In the genomic region with DNA sequence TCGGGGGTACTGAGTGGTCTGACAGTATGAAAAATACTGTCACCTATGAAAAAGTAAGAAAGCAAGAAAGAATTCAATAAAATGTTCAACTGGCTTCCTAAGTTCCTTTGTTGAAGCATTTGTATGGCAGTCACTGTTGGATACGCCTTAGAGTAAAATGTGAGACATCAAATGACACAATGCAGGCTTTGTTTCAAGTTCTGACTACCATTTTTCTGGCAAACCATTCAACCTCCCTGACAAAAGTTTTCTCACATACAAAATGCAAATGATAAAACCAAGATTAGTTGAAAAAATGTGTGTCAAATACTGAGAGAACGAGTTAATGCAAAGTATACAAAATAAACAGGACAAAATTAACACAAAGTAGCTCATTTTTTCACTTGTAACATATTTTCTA, we compare ENCODE assay signal across 34 mouse cellular contexts. TPM values are rescaled to one million over a fixed set of nuclear protein-coding genes. Genes with fewer than 3 reads are reported as not detected.
DNase-seq lines count a peak whose midpoint lies in the region; ATAC-seq lines count a peak whose summit lies in the region.
"Had no signal": no experiment of that assay in that cellular context is flagged by ENCODE, and none has a peak within 500 bp of the region (broad histone marks: within the 10 kb centered on the region; RNA-seq: fewer than 3 reads in every experiment).

No protein-coding gene starts in this region.

- DNase-seq in hindbrain, embryonic 11.5 days (ENCODE audit: low spot score), result no peak
- DNase-seq in 3T3-L1 (ENCODE audit: low read depth, low spot score), result peak; percentile 31
- DNase-seq in brain, adult 2 months (ENCODE audit: low read depth, low spot score), result peak; percentile 58
- no peak for DNase-seq in kidney, adult 8-10 months
- no peak for DNase-seq in frontal cortex, adult 2 months (ENCODE audit: extremely low spot score in 1 of 2, low spot score in 1 of 2)
- DNase-seq: adrenal gland, postnatal 10 days; B cell, adult 2 months; cerebellum, adult 18-20 months; cerebellum, postnatal 10 days; gastrocnemius, postnatal 36 days; heart, adult 2 months; heart, postnatal 14 days; kidney, adult 11 months; kidney, postnatal 36 days; layer of hippocampus, postnatal 36 days; left cerebral cortex, postnatal 4 days; liver, postnatal 0 days; lung, postnatal 4 days; right cerebral cortex, adult 18-20 months; spleen, adult 18-20 months; thymus, adult 18-20 months; thymus, postnatal 25 days had no signal

- H3K9ac ChIP-seq in forebrain, embryonic 15.5 days (replicated peaks), result no peak overlapping the region
- no peak overlapping the region for H3K9ac ChIP-seq in forebrain, embryonic 16.5 days (replicated peaks; ENCODE audit: low read depth, low read length)
- H3K9ac ChIP-seq in hindbrain, embryonic 12.5 days, result no peak overlapping the region
- H3K9ac ChIP-seq in hindbrain, embryonic 11.5 days (ENCODE audit: low read depth, low read length), result no peak overlapping the region
- H3K9ac ChIP-seq: embryonic facial prominence, embryonic 15.5 days; heart, embryonic 13.5 days; hindbrain, embryonic 13.5 days; kidney, embryonic 15.5 days; liver, embryonic 12.5 days; liver, postnatal 0 days; midbrain, embryonic 15.5 days had no signal

- no peak overlapping the region for H3K4me3 ChIP-seq in forebrain, embryonic 15.5 days
- no peak overlapping the region for H3K4me3 ChIP-seq in forebrain, embryonic 16.5 days (replicated peaks; ENCODE audit: low read length)
- H3K4me3 ChIP-seq in hindbrain, embryonic 12.5 days, result no peak overlapping the region
- H3K4me3 ChIP-seq in hindbrain, embryonic 11.5 days (ENCODE audit: low read depth, low read length), result no peak overlapping the region
- H3K4me3 ChIP-seq: embryonic facial prominence, embryonic 10.5 days; embryonic facial prominence, embryonic 15.5 days; heart, adult 2 months; heart, embryonic 13.5 days; hindbrain, embryonic 13.5 days; kidney, embryonic 15.5 days; liver, embryonic 12.5 days; megakaryocyte, embryonic 14.5 days; midbrain, embryonic 15.5 days had no signal

- H3K27me3 ChIP-seq in forebrain, embryonic 15.5 days, result no peaks in the 10 kb centered on the region
- H3K27me3 ChIP-seq in forebrain, embryonic 16.5 days (replicated peaks; ENCODE audit: control insufficient read depth, insufficient read depth, low read length), result no peaks in the 10 kb centered on the region
- H3K27me3 ChIP-seq in hindbrain, embryonic 12.5 days, result no peaks in the 10 kb centered on the region
- no peaks in the 10 kb centered on the region for H3K27me3 ChIP-seq in hindbrain, embryonic 11.5 days (ENCODE audit: control insufficient read depth, insufficient read depth, low read length)
- H3K27me3 ChIP-seq: embryonic facial prominence, embryonic 15.5 days; heart, embryonic 13.5 days; hindbrain, embryonic 13.5 days; kidney, embryonic 15.5 days; liver, embryonic 12.5 days; megakaryocyte, embryonic 14.5 days; midbrain, embryonic 15.5 days had no signal

- H3K27ac ChIP-seq in forebrain, embryonic 15.5 days (replicated peaks), result peak overlapping the region; percentile 37; the same call in 1 of the 2 replicates
- no peak overlapping the region for H3K27ac ChIP-seq in forebrain, embryonic 16.5 days (ENCODE audit: low read length)
- H3K27ac ChIP-seq in hindbrain, embryonic 12.5 days, result 0 out of 2 replicates have a peak overlapping the region, but pooled peaks have one; percentile 30
- no peak overlapping the region for H3K27ac ChIP-seq in hindbrain, embryonic 11.5 days (ENCODE audit: low read depth, low read length)
- H3K27ac ChIP-seq: embryonic facial prominence, embryonic 10.5 days; embryonic facial prominence, embryonic 15.5 days; heart, adult 2 months; heart, embryonic 13.5 days; hindbrain, embryonic 13.5 days; kidney, embryonic 15.5 days; liver, embryonic 12.5 days; midbrain, embryonic 15.5 days had no signal

- no peak for ATAC-seq in forebrain, embryonic 15.5 days (replicated peaks)
- no peak for ATAC-seq in forebrain, embryonic 16.5 days
- no peak for ATAC-seq in hindbrain, embryonic 12.5 days (ENCODE audit: low FRiP score)
- no peak for ATAC-seq in hindbrain, embryonic 11.5 days (ENCODE audit: low FRiP score)
- ATAC-seq: liver, embryonic 12.5 days; liver, postnatal 0 days; lung, postnatal 0 days; midbrain, embryonic 15.5 days had no signal

- H3K36me3 ChIP-seq in forebrain, embryonic 15.5 days, result no peaks in the 10 kb centered on the region
- H3K36me3 ChIP-seq in forebrain, embryonic 16.5 days (ENCODE audit: control insufficient read depth, insufficient read depth), result peaks cover 2% of the 10 kb centered on the region; the same call in 1 of the 2 replicates
- H3K36me3 ChIP-seq in hindbrain, embryonic 12.5 days, result no peaks in the 10 kb centered on the region
- H3K36me3 ChIP-seq in hindbrain, embryonic 11.5 days (ENCODE audit: control insufficient read depth, insufficient read depth, low read length), result no peaks in the 10 kb centered on the region
- H3K36me3 ChIP-seq: hindbrain, embryonic 13.5 days; midbrain, embryonic 15.5 days had no signal

- no peaks in the 10 kb centered on the region for H3K9me3 ChIP-seq in forebrain, embryonic 15.5 days
- no peaks in the 10 kb centered on the region for H3K9me3 ChIP-seq in forebrain, embryonic 16.5 days (ENCODE audit: control insufficient read depth, low read length)
- no peaks in the 10 kb centered on the region for H3K9me3 ChIP-seq in hindbrain, embryonic 12.5 days (replicated peaks)
- no peaks in the 10 kb centered on the region for H3K9me3 ChIP-seq in hindbrain, embryonic 11.5 days (ENCODE audit: control insufficient read depth, low read length)
- H3K9me3 ChIP-seq: embryonic facial prominence, embryonic 10.5 days; embryonic facial prominence, embryonic 15.5 days; heart, embryonic 13.5 days; hindbrain, embryonic 13.5 days; kidney, embryonic 15.5 days; liver, embryonic 12.5 days; megakaryocyte, embryonic 14.5 days; midbrain, embryonic 15.5 days had no signal

- H3K4me2 ChIP-seq in forebrain, embryonic 15.5 days (replicated peaks), result no peak overlapping the region
- H3K4me2 ChIP-seq in forebrain, embryonic 16.5 days (ENCODE audit: low read length), result no peak overlapping the region
- H3K4me2 ChIP-seq in hindbrain, embryonic 12.5 days (replicated peaks), result no peak overlapping the region
- no peak overlapping the region for H3K4me2 ChIP-seq in hindbrain, embryonic 11.5 days (replicated peaks; ENCODE audit: low read depth, low read length)
- H3K4me2 ChIP-seq: embryonic facial prominence, embryonic 15.5 days; heart, embryonic 13.5 days; hindbrain, embryonic 13.5 days; kidney, embryonic 15.5 days; liver, embryonic 12.5 days; midbrain, embryonic 15.5 days had no signal

- H3K4me1 ChIP-seq in forebrain, embryonic 15.5 days, result peaks cover 16% of the 10 kb centered on the region
- peaks cover 5% of the 10 kb centered on the region for H3K4me1 ChIP-seq in forebrain, embryonic 16.5 days (replicated peaks; ENCODE audit: control insufficient read depth, insufficient read depth, low read length)
- H3K4me1 ChIP-seq in hindbrain, embryonic 12.5 days, result peaks cover 8% of the 10 kb centered on the region
- no peaks in the 10 kb centered on the region for H3K4me1 ChIP-seq in hindbrain, embryonic 11.5 days (replicated peaks; ENCODE audit: control insufficient read depth, insufficient read depth, low read length)
- H3K4me1 ChIP-seq: embryonic facial prominence, embryonic 15.5 days; kidney, embryonic 15.5 days; liver, embryonic 12.5 days; midbrain, embryonic 15.5 days had no signal

- WGBS in forebrain, embryonic 15.5 days, result 22% methylated on average over 3 of the region's 3 CpGs
- 18% methylated on average over 3 of the region's 3 CpGs for WGBS in forebrain, embryonic 16.5 days
- WGBS in hindbrain, embryonic 12.5 days, result 23% methylated on average over 3 of the region's 3 CpGs
- 33% methylated on average over 3 of the region's 3 CpGs for WGBS in hindbrain, embryonic 11.5 days

RNA-seq across cellular contexts. Expression of a gene that starts 50.1 kb away (rescaled TPM):
- 45.4 and 45.5 TPM in 2 replicates for polyA plus RNA-seq in forebrain, embryonic 15.5 days (2015; fragmentation: Nextera tagmentation; extraction: Ambion mirVana)
- 37.6 and 43.6 TPM in 2 replicates for polyA plus RNA-seq in forebrain, embryonic 16.5 days (2015; fragmentation: Nextera tagmentation; extraction: Ambion mirVana)
- polyA plus RNA-seq in hindbrain, embryonic 12.5 days (2016; fragmentation: Nextera tagmentation; extraction: Ambion mirVana), result 46.8 and 52.4 TPM in 2 replicates
- polyA plus RNA-seq in hindbrain, embryonic 11.5 days (2014; fragmentation: Nextera tagmentation; extraction: Ambion mirVana), result 64.2 and 76.5 TPM in 2 replicates
- 275 and 300 TPM in 2 replicates for polyA plus RNA-seq in frontal cortex, adult 2 months (2012; rRNA removed)

Comparison
In these comparisons a context has a peak if more than half of its experiments do, and no peak if none do; other contexts are left out.
1. H3K27ac ChIP-seq: peak in forebrain, embryonic 15.5 days (single experiment) and hindbrain, embryonic 12.5 days (single experiment); none in forebrain, embryonic 16.5 days (single experiment) and hindbrain, embryonic 11.5 days (single experiment).
2. DNase-seq: peak in 3T3-L1 (single experiment) and brain, adult 2 months (single experiment); none in hindbrain, embryonic 11.5 days (single experiment), kidney, adult 8-10 months (0 of 2) and frontal cortex, adult 2 months (0 of 2).